In genomic region chr1:187609021-187609852, GRCm38 (mm10) we compare ENCODE assay signal across 8 mouse cellular contexts. TPM values are rescaled to one million over a fixed set of nuclear protein-coding genes. Genes with fewer than 3 reads are reported as not detected.
A peak's percentile ranks its signal among the peaks of the same experiment; 100 is the strongest.
DNase-seq lines count a peak whose midpoint lies in the region; ATAC-seq lines count a peak whose summit lies in the region.

No protein-coding gene starts in this region.

- peak overlapping the region; percentile 45; the same call in 1 of the 2 replicates for H3K9ac ChIP-seq in embryonic facial prominence, embryonic 12.5 days
- peak overlapping the region; percentile 35 for H3K9ac ChIP-seq in midbrain, embryonic 15.5 days

- peaks cover 74% of the 10 kb centered on the region for H3K27me3 ChIP-seq in embryonic facial prominence, embryonic 12.5 days
- H3K27me3 ChIP-seq in midbrain, embryonic 15.5 days (replicated peaks), result peaks cover 69% of the 10 kb centered on the region

- H3K4me2 ChIP-seq in embryonic facial prominence, embryonic 12.5 days (replicated peaks), result peak overlapping the region; percentile 85
- peak overlapping the region; percentile 88 for H3K4me2 ChIP-seq in midbrain, embryonic 15.5 days

- H3K36me3 ChIP-seq in embryonic facial prominence, embryonic 12.5 days, result no peaks in the 10 kb centered on the region
- no peaks in the 10 kb centered on the region for H3K36me3 ChIP-seq in midbrain, embryonic 15.5 days (replicated peaks)

- DNase-seq in right cerebral cortex, postnatal 4 days, result peak; percentile 41
- DNase-seq in right cerebral cortex, postnatal 14 days, result no peak
- peak; percentile 64 to 72 for DNase-seq in heart, postnatal 10 days
- DNase-seq in kidney, postnatal 36 days, result peak; percentile 81 to 88
- no peak for DNase-seq in spleen, adult 18-20 months
- DNase-seq in ovary, adult 18-20 months (ENCODE audit: low spot score), result no peak

- peaks cover 48% of the 10 kb centered on the region; the same call in 1 of the 2 replicates for H3K4me1 ChIP-seq in embryonic facial prominence, embryonic 12.5 days
- peaks cover 58% of the 10 kb centered on the region for H3K4me1 ChIP-seq in midbrain, embryonic 15.5 days

- no peak overlapping the region for H3K27ac ChIP-seq in embryonic facial prominence, embryonic 12.5 days
- H3K27ac ChIP-seq in midbrain, embryonic 15.5 days, result no peak overlapping the region

- ATAC-seq in embryonic facial prominence, embryonic 12.5 days (ENCODE audit: insufficient number of reproducible peaks, insufficient read depth, low FRiP score, low TSS enrichment), result no peak
- ATAC-seq in midbrain, embryonic 15.5 days (replicated peaks), result 0 out of 2 replicates have a peak, but pooled peaks have one; percentile 43

- under 1% methylated on average over 72 of the region's 72 CpGs for WGBS in embryonic facial prominence, embryonic 12.5 days
- WGBS in midbrain, embryonic 15.5 days, result under 1% methylated on average over 72 of the region's 72 CpGs

- peak overlapping the region; percentile 42 for H3K4me3 ChIP-seq in embryonic facial prominence, embryonic 12.5 days
- peak overlapping the region; percentile 44 for H3K4me3 ChIP-seq in midbrain, embryonic 15.5 days

- intact Hi-C loops in heart, postnatal 10 days (cut with DNase I), result loop anchor here (5.0 to 10.0 kb wide), 2 partner anchors 157 to 366 kb away; no protein-coding TSS in a partner anchor

- H3K9me3 ChIP-seq in embryonic facial prominence, embryonic 12.5 days, result no peaks in the 10 kb centered on the region
- H3K9me3 ChIP-seq in midbrain, embryonic 15.5 days, result no peaks in the 10 kb centered on the region

RNA-seq across cellular contexts. Expression of gene Esrrg, which starts 0.6 kb away (rescaled TPM):
- polyA plus RNA-seq in embryonic facial prominence, embryonic 12.5 days (2016; fragmentation: Nextera tagmentation; extraction: Ambion mirVana), result 1.4 and 2.1 TPM in 2 replicates
- total RNA-seq in heart, postnatal 10 days (2021), result 10 to 100 TPM; 35.3 to 40.0 TPM
- polyA plus RNA-seq in midbrain, embryonic 15.5 days (2015; fragmentation: Nextera tagmentation; extraction: Ambion mirVana), result 29.0 and 30.3 TPM in 2 replicates

Comparison
In these comparisons a context has a peak if more than half of its experiments do, and no peak if none do; other contexts are left out.
1. DNase-seq: peak in right cerebral cortex, postnatal 4 days (single experiment), heart, postnatal 10 days (2 of 2) and kidney, postnatal 36 days (2 of 2); none in right cerebral cortex, postnatal 14 days (single experiment), spleen, adult 18-20 months (0 of 2) and ovary, adult 18-20 months (single experiment).